Mouse (Mus musculus) c-Kit-positive CD71-positive TER-119-positive erythroid progenitor cells, embryonic 14.5 days (primary cell): ENCODE data around the gene Itga11.
"Not testable (repeated sequence)": the region's sequence is repeated elsewhere in the genome, so short reads cannot be mapped to it uniquely, and the experiment has no call there.

Source experiments
- DNase-seq: peaks from one replicate; pipeline ENCODE4 v3.0.0-alpha.2; 2013; ENCODE audit warnings: low spot score

Itga11 gene

DNA sequence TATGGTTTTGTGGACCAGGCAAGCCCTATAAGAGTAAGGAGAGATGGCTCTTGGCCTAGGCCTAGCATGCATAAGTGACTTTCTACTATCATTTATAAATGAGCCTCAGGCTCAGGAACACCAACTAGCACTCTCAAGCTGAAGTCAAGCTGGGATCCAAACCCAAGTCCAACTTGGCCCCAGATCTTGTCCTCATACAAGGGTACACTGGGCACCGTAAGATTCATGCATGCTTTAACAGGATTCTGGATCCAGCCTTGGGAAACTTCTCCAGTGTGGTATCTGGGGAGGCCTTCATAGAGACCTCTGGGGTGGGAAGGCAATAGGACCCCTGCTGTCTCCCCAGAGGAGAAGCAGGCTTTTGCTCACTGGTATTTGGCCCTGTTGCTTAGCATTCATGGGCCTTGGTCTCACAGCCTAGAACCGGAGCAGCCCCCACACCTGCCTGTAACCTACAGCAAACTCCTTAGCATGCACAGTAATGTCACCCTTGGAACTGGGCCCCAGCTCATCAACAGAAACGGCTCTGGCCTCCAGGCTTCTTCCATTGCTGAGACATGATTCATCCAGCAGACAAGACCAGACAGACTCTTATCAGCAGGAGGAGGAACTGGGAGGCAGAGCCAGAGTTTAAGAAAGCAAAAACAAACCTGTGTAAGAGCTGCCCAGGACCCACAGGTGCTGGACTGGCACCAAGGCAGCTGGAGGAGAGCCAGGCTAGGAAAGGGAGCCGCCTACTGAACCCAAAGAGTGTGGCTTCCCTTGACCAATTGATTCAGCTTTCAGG lies 140.4 kb downstream of the Itga11 start:
- DNase-seq, result no peak

DNA sequence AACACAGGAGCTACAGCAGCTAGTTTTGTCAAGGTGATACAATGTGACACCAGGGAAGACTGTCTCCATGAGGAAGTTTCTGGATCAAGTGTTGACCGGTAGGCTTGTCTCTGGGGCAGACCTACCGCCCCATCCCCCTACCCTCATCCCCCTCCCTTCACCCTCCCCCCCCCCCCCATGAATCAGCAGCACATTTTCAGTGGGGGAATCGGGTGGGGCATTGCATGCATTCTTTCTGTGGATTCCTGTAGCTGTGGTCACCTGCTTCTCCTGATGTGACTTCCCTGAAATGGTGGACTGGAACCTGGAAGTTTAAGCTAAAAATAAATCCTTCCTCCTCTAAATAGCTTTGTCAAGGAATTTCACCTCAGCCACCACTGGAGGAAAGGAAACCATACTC lies 141.9 kb downstream of the Itga11 start:
- DNase-seq, result no peak

DNA sequence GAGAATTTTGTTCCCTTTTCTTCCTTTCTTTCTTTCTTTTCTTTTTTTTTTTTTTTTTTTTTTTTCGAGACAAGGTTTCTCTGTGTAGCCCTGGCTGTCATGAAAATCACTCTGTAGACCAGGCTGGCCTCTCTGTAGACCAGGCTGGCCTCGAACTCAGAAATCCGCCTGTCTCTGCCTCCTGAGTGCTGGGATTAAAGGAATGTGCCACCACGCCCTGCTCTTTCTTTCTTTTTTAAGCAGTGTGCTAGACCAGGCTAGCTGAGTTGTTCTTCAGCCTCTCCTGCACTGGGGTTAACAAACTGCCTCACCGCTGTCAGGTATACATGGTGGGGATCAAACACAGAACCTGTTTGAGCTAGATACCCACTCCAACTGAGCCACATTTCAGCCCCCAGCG lies 142.3 kb downstream of the Itga11 start:
- DNase-seq, result not testable (repeated sequence)

DNA sequence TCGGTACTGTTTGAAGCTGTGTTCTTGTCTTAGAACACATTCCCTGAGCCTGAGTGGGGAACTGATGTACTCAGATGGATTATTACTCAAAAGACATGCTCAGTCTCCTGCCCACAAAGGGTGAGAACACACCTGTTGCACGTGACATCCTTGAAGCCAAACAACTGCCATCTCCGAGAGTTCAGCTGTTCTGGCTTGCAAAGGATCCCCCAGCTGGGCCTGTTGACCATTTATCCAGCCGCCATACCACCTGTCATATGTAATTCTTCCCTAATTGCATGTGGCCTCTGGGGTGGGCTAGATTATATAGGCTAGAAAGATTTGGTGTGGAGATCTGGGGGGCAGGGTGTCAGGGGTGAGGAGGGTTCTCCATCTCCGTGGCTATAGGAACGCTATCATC lies 143.2 kb downstream of the Itga11 start:
- no peak for DNase-seq

DNA sequence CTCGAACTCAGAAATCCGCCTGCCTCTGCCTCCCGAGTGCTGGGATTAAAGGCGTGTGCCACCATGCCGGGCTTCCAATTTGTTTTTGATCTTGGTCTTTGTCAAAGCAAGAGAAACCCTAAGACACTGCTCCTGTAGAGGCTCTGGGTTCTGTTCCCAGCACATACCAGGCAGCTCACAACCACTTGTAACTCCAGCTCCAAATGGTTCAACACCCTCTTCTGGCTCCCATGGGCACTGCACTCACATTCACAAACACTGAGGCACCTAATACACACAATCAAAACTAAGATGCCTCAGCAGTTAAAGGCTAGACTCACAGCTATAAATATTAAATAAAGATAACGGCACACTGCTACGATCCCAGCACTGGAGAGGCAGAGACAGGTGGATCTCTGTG lies 144.2 kb downstream of the Itga11 start:
- no peak for DNase-seq

DNA sequence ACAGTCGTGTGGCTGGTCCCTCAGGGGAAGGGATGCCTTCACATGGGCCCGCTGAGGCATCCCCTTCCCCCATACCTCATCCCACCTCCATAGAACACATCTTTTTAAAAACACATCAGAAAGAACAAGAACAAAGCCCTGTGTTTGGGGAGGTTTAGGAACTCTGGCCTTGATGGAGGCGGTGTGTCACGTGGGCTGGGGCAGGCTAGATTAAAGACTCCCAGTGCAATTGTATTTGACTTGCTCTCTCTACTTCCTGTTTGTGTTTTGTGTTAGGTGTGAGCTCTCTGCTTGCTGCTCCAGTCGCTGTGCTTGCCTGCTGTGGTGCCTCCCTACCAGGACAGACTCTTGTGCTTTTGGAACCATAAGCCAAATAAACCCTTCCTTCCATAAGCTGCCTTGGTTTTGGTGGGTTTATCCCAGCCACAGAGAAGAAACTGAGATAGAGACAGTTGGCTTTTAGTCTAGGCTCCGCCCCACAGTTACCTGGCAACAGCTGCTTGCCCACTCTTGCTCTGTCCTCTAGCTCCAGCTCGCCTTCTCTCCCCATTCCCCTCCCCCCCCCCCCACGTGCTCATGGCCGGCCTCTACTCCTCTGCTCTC lies 148.3 kb downstream of the Itga11 start:
- no peak for DNase-seq

DNA sequence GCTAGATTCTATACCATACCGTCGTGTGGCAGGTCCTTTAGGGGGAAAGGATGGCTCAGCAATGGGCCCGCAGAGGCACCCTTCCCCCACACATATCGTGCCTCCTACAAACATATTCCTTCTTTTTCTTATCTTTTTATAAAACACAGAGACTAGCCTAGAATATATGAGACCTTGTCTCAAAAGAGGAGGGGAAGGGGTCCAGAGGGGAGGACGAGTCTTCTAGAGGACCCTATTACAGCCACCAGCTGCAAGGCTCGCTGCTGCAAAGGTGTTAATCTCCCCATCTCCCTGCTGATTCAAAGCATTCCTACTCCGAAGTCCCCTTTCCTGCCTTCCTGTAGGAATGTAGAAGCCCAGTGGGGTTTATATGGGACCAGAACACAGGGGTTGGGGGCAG lies 148.8 kb downstream of the Itga11 start:
- DNase-seq, result no peak

DNA sequence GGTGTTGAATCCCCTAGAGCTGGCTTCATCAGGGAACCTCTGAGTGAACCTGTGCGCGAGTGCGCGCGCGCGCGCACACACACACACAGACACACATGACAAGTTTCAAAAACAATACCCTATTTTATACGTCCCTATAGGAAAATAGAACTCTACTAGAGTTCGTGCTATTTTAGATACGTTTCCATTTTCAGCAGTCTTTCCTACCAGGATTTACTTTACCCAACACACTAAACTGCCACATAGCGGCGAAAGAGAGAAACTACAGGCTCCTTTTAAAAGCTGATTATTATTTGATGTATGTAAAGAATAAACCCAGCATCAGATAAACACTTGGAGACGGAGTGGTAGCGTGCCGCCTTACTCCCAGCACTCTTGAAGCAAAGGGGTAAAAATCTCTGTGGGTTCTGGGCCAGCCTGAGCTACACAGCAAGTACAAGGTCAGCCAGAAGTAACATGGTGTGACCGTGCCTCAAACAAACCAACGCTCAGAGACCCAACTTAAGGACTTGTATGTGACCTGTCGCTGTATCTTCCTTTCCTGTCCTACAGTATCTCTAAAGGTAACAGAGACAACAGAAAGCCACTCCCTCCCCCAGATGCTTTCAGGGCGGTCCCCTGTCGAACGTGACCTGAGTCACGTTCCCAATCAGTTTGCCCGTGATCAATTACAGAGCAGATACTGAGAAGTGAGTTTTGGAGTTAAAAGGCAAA lies 150.5 kb downstream of the Itga11 start:
- DNase-seq, result peak; percentile 59

DNA sequence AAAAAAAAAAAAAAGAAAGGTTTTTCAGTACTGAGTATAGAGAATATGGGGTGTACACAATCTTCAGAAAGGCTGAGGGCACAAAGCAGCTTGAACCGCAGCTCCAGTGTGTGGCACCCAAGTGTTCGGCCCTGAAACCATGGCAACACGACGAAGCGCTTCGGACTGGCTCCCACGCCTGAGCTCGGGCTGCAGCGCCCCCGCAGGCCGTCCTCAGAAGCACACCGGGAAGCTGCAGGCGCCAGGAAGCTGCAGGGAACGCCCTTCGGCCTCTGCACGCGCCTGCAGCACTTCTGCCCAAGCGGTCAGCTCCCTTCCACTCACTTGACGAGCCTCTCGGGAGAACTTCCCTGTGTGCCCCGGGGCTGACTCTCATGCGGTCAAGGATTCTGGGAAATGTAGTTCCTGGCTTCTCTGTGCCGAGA lies 151.0 kb downstream of the Itga11 start:
- DNase-seq, result peak; percentile 91

DNA sequence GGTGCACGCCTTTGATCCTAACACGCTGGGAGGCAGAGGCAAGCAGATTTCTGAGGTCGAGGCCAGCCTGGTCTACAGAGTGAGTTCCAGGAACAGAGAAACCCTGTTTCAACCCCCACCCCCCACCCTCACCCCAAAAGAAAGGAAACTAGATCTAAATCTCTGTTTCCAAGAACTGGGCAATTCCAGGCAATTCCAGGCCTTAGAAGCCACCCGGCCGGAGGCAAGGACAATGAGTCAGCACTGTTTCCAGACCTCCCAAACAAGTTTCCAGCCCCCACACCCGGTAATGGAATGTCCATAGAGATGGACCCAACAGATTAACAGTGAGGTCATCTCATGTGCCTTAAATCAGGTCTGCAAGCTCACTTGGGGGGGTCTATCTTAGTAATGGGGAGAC lies 152.3 kb downstream of the Itga11 start:
- DNase-seq, result no peak
